Mouse (Mus musculus) lung, postnatal 14 days (tissue): Measurements from ENCODE around the gene Cd101.

Experiments used
- DNase-seq: peaks from one replicate; pipeline ENCODE4 v3.0.0; 2021

Gene Cd101

GRCm38 (mm10) chr3:101029339-101029738 lies at the start of gene Cd101:
Gene Cd101 (minus strand): TSS chr3:101029556.
- DNase-seq, result no peak

GRCm38 (mm10) chr3:101078344-101078743 lies 49.0 kb upstream of the Cd101 start:
- DNase-seq, result peak; percentile 51

DNA sequence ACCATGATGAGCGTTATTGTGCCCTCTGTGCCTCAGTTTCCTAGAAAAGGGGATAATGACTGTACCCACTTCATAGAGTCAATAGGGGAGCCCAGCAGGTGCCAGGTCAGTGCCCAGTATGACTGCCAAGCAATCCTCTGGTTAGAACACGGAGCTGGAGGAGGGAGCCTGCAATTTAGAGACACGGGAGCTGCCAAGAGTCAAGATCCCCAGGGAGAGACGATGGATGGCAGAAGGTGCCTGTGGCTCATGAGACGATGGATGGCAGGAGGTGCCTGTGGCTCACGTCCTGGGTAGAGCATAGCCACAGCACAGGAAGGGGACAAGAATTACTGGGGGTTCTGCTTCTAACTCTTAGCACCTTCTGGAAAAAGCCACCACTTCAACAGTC lies 48.3 kb upstream of the Cd101 start:
- no peak for DNase-seq

DNA sequence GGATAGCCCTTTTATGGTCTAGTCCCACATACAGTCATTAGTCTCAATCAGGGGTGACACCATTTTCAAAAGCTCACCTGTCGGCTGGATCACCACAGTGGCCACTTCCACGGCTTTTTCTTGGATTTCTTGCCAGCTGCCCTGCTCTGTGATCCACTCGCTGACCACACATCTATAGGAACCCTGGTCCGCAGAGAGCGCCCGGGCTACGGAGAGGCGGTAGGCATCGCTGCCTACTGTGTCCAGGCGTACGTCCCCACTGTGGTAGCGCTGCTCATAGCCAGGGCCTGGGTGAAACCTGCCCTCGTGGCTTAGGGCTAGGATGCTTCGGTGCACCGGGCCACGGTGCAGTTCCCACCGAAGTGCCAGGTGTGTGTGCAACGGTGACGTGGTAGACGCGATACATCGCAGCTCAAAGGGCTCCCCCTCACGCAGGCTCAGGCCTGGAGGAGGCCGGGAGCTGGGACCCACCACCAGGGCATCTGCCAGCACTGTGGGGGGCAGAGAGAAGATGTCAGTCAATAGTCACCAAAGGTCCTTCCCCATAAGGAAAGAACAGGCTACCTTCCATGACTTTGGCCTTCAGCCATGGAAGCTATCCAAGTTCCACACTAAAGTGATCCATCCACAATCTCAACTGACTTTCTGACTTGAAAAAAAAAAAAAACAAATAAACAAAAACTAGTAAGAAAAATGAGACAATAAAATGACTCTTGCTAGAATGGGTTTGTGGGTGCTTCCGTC lies 47.8 kb upstream of the Cd101 start:
- no peak for DNase-seq

DNA sequence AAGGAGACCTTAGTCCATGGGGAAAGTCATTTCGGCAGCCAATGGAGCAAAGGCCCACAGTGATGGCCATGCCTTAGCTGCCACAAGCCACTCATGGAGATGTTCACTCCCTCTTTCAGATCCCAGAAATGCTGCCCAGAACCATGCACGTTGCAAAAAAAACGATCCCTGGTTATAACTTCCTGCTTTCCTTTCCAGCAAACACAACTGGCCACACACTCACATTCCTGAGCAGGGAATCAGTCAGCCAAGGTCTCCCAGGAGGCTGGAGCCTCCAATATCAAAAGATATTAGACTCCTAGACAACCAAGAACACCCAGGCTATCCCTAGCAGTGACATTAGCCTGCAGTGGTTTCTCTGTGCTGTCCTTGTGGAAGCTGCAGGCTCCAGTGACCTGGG lies 46.5 kb upstream of the Cd101 start:
- DNase-seq, result no peak

DNA sequence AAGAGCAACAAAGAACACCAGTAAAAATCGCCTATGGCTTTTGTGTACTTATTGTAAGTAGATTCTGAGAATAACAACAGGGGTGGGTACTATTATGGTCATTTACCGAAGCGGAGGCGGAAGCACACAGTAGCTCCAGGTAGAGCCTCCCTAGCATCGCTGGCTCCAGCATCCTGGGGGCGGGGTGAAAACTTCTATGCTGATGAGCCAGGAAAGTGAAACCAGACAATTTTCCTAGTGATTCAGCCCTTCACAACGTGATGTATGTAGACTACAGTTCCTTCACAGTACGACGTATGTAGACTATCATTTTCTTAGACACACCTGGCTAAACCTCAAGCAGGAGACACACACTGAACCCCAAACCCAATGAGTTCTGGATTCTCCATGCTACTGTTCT lies 44.0 kb upstream of the Cd101 start:
- no peak for DNase-seq

GRCm38 (mm10) chr3:101072506-101073215 lies 43.3 kb upstream of the Cd101 start:
- peak; percentile 53 for DNase-seq

- DNase-seq, result no peak
Measured at GRCm38 (mm10) chr3:101071576-101071975, 42.2 kb upstream of the Cd101 start.

- no peak for DNase-seq
Measured at GRCm38 (mm10) chr3:101070796-101071235, 41.5 kb upstream of the Cd101 start.

DNA sequence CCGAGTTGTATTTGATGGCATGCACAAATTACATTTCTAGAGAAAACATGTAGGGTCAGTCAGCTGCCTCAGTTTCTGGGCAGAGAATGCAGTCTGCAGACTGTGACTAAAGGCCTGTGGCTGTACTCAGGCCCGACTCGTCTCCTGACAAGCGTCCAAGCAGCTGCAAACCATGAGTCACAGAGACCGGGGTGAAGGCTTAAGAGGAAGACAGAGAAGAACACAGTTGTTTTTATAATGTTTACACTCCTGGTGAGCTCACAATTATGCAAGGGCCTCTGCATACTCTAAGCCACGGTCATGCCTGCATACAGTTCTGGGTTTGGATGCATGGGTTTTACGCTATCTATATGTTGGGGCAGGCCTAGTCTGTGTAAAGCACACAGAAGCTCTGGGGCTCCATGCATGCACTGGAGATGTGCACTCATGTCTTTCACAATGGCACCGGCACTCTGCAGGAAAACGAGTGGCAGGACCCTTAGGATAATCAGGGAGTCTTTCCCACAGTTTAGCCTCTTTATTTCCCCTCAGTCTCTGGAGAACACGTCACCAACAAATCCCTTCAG lies 41.0 kb upstream of the Cd101 start:
- peak; percentile 68 for DNase-seq

DNA sequence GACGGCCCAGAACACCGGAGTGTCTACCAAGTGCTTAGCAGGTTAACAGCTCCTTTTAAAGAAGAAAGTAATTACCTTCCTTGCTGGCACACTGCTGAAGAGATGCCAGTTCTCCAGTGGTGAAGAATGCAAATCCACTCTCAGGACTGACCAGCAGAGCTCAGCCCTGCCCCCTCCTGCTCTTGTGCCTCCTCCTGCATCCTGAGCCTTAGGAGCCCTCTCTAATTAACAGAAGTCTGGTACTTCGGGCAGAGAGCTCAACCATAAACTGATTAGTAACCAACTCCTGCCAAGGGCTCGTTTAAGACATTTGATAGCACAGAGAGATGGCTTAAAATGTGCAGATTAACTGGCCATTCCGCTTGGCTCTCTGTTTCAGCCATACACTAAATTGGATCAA lies 39.3 kb upstream of the Cd101 start:
- no peak for DNase-seq

GRCm38 (mm10) chr3:101066175-101066574 lies 36.8 kb upstream of the Cd101 start:
- no peak for DNase-seq

DNA sequence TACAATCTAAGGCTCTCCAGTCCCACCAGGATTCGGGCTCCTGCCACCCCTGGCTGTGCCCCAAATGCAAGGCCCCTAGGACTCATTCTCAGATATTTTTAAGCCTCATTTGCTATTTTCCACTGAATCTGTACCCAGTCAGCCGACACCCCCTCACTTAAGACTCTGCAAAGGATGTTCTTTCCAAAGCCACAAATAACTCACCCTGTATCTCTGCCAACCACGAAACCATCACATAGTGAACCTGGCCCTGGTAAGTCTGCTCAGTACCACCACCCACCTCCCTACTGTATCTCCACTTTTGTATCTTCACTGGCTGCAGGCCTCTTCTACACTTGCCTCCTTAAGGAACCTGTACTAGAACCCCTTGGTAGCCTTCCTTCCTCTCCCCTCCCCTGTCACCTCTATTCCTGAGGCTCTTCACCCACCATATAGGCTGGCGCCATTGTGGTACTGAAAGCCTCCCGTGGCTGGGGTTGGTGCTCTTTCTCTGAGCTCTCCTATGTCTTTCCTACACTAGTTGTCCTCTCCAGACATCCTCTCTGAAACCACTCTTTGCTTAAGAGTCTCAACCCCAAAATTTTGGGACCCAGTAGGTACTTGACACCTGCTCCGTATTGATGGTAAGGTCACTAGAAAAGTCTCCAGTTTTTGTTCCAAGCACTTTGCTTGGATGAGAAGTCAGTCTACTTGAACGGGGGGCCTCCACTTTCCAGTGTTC lies 32.7 kb upstream of the Cd101 start:
- no peak for DNase-seq

- DNase-seq, result no peak
Measured at GRCm38 (mm10) chr3:101059214-101059613, 29.9 kb upstream of the Cd101 start.

- DNase-seq, result no peak
Measured at GRCm38 (mm10) chr3:101058203-101058602, 28.8 kb upstream of the Cd101 start.

- DNase-seq, result no peak
Measured at GRCm38 (mm10) chr3:101055216-101055615, 25.9 kb upstream of the Cd101 start.

DNA sequence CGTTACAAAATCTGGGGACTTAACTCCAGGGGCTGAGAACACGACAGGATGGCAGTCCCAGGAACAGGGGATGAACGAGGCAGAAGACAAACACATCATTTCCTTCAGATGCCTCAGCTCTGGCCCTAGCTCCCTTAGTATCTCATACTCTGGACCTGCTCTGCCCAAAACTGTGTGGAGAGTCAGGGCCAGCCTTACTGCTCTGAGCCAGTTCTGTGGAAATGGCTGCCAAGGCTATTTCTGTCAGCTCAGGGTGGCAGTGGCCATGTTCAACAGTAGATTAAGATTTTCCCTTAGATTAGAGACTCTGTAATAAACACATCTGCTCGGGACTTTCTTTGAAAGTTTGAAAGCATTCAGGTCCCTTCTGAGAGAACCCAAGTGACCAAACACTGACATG lies 22.2 kb upstream of the Cd101 start:
- no peak for DNase-seq

DNA sequence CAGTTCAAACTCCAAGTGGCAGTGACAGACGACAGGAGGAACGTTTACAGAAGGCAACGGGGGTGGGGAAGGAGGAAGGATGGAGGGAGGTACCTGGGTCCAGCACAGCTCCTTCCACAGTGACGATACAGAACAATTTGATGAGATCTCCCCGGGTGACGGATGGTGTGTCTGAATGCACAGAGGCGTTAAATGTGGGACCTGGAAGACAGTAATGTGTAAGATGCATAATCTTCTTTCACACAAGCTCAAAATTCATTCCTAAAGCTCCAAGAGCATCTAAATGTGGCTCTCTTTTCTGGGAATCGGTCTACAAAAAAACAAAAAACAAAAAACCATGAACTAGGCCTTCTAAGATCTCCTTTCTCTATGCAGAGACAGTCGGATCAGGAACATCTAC lies 20.6 kb upstream of the Cd101 start:
- DNase-seq, result no peak

DNA sequence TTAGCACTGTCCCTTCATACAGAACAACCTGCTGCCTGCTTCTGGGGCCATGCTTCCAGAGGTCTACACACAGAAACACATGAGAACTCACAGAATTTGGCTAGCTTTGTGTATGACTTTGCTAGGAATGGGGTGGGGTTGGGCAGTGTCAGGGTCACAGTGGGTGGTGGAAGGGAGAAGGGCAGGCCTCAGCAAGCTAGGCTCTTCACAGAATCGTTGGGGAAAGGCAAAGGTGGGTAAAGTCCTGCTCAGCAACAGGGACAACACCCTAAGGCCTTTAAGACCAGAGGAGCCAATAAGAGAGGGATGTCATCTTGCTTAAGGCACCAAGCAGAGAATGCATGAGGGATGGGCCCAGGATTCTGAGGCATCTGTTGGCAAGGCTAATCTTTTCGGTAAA lies 19.4 kb upstream of the Cd101 start:
- DNase-seq, result no peak

DNA sequence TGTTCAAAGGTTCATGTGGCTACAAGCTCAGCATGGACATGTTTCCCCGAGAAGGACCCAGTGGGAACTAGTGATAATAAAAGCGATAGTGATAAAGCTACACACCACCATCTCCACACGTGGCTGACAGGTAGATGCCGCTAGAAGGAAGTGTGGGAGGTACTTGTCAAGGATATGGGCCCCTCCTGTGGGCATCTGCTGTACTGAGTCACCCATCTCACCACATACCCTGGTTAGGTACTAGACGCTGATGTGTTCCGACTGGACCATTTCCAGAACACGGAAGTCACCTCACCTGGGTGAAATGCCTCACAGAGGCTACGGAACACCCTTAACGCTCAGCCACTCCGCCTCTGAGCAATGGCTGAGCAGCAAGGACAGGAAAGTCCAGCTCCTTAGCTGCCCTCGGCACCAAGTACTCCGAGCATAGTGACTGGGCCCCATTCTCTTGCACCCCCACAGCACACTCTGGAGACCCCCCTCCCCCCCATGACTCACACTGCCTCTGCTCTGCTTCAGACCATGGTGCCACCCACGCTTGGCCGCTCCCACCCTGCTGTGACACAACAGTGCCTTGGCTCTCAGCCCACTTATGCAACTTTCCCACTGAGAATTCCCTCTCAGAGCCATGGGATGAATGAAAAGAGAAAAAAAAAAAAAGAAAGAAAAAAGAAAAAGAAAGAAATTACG lies 18.4 kb upstream of the Cd101 start:
- DNase-seq, result peak; percentile 87

DNA sequence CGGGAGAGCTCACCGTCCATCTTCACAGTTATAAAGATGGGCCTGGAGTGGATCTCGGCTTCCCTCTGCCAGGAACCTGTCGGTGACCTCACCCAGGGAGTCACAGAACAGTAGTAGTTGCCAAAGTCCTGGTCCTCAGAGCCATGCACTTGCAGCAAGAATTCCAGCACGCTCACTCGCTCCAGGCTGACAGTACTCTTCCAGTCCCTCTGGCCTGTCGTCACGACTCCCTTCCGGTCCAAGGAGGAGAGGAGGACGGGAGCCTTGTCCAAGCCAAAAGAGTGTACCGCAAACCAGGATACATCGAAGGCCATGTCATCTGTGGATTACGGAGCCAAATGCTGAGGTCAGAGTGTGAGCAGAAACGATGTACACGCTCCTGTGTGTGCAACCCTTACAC lies 16.1 kb upstream of the Cd101 start:
- DNase-seq, result no peak

GRCm38 (mm10) chr3:101044686-101045085 lies 15.3 kb upstream of the Cd101 start:
- no peak for DNase-seq

DNA sequence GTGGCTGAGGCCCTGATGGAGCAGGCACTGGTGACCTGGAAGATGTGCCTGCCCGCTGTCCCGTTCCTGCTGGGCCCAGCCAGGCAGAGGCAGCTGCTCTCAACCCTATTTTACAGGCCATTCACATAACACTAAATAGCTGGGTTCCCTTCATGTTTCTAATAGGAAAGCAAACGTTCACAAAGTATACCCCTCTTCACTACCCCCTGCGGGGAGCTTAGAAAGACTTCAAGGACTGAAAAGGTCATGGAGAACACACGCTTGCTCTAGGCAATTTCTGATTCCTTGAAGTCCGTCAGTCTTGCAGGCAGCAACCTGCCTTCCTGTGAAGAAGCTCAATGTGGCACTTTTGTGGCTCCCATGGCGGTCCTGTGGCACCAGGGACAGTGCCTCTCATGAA lies 12.6 kb upstream of the Cd101 start:
- no peak for DNase-seq
